Mouse (Mus musculus) spleen, adult 2 months (tissue): ENCODE results near the gene Maea. TPM values are rescaled to one million over a fixed set of nuclear protein-coding genes. Genes with fewer than 3 reads are reported as not detected.

Source experiments
- DNase-seq, 2 experiments: peaks; one replicate each; pipeline versions ENCODE4 v3.0.0 to v3.0.0-alpha.2; 2012 to 2021; ENCODE audit warnings: low spot score in 2 of 2, low read depth in 1 of 2
- H3K27ac ChIP-seq: fragments of 200-500 bp; 2 replicates; pipeline ENCODE4 v1.5.1; 2012; ENCODE audit warnings: low read length, inconsistent platforms; ENCODE audit not compliant: insufficient read depth
- H3K27me3 ChIP-seq: fragments of 200-500 bp; 2 replicates; pipeline ENCODE4 v1.6.1; 2012; ENCODE audit warnings: mild to moderate bottlenecking, moderate library complexity, low read length, inconsistent platforms; ENCODE audit not compliant: control insufficient read depth, insufficient read depth
- H3K36me3 ChIP-seq: fragments of 200-500 bp; 2 replicates; pipeline ENCODE4 v1.6.1; 2012; ENCODE audit warnings: mild to moderate bottlenecking, low read length, inconsistent platforms; ENCODE audit not compliant: control insufficient read depth, insufficient read depth
- H3K4me1 ChIP-seq: fragments of 200-500 bp; 2 replicates; pipeline ENCODE4 v1.6.1; 2011; ENCODE audit warnings: inconsistent platforms; ENCODE audit not compliant: control insufficient read depth, insufficient read depth, insufficient read length
- H3K4me3 ChIP-seq: fragments of 200-500 bp; 2 replicates; pipeline ENCODE4 v1.5.1; 2011; ENCODE audit warnings: mild to moderate bottlenecking, inconsistent platforms; ENCODE audit not compliant: insufficient read depth, insufficient read length; ENCODE audit errors: extremely low read depth
- CTCF ChIP-seq: fragments of 200-500 bp; IDR thresholded peaks from 2 replicates; pipeline ENCODE4 v1.5.1; 2011; ENCODE audit warnings: mild to moderate bottlenecking, inconsistent platforms; ENCODE audit not compliant: insufficient read depth, insufficient read length, insufficient replicate concordance; ENCODE audit errors: extremely low read depth
- POLR2A ChIP-seq: fragments of 200-500 bp; IDR thresholded peaks from 2 replicates; pipeline ENCODE4 v1.6.1; 2011; ENCODE audit warnings: low read depth, low read length, inconsistent platforms
- WGBS: fragments of 180-500 bp; shearing (Covaris S2); methylation state at CpG from one replicate; pipeline ENCODE4 v1.1.7; 2018; 5-methylcytosine and 5-hydroxymethylcytosine counted together
- polyA plus RNA-seq: library from polyadenylated mRNA; depleted of rRNA; stranded (reverse); fragments of >200 nt; gene quantifications from 2 replicates; pipeline ENCODE4 v1.2.3, GENCODE M21; 2012

The Maea gene
- polyA plus RNA-seq, 1 experiment, result 68.2 TPM

DNA sequence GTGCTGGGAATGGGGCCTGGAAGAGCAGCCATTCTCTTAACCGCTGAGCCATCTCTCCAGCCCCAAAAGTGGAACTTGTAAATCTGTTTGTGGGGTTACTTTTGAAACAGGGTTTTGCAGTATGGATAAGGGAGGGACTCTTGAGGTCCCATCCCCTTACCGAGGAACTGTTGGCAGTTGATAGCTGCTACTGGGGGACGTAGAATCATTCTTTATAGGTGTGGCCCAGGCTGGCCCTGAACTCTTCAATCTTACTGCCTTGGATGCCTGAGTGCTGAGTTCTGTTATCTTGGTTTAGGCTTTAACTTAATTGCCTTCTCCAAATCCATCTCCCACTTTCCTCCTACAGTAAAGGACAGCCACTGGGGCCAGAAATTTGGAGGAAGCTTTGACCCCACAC lies 8.8 kb downstream of the Maea start:
- no peaks in the 10 kb centered on the region for H3K27me3 ChIP-seq
- DNase-seq, result no peak
- TF ChIP-seq POLR2A (no peak), CTCF (no peak)
- no peaks in the 10 kb centered on the region for H3K36me3 ChIP-seq
- no peak overlapping the region for H3K27ac ChIP-seq
- H3K4me3 ChIP-seq, result no peak overlapping the region
- peaks cover 2% of the 10 kb centered on the region; the same call in 1 of the 2 replicates for H3K4me1 ChIP-seq
- WGBS, result 81% methylated on average over 3 of the region's 3 CpGs

- peaks cover 7% of the 10 kb centered on the region; the same call in 1 of the 2 replicates for H3K4me1 ChIP-seq
- H3K4me3 ChIP-seq, result no peak overlapping the region
- H3K27ac ChIP-seq, result no peak overlapping the region
- WGBS, result 73% methylated on average over 3 of the region's 3 CpGs
- DNase-seq, result no peak
- no peaks in the 10 kb centered on the region for H3K27me3 ChIP-seq
- no peaks in the 10 kb centered on the region for H3K36me3 ChIP-seq
- TF ChIP-seq POLR2A (no peak), CTCF (no peak)
Measured at GRCm38 (mm10) chr5:33347620-33348019, 12.3 kb downstream of the Maea start.

- Histone ChIP-seq H3K4me3 (no peak overlapping the region), H3K4me1 (peaks cover 8% of the 10 kb centered on the region; the same call in 1 of the 2 replicates), H3K27ac (no peak overlapping the region), H3K27me3 (no peaks in the 10 kb centered on the region), H3K36me3 (no peaks in the 10 kb centered on the region)
- DNase-seq, result no peak
- WGBS, result 96% methylated on average over 5 of the region's 5 CpGs
- TF ChIP-seq POLR2A (no peak), CTCF (no peak)
Measured at GRCm38 (mm10) chr5:33349205-33349604, 13.9 kb downstream of the Maea start.

- Histone ChIP-seq H3K27me3 (no peaks in the 10 kb centered on the region), H3K27ac (no peak overlapping the region), H3K4me1 (peaks cover 8% of the 10 kb centered on the region; the same call in 1 of the 2 replicates), H3K4me3 (no peak overlapping the region), H3K36me3 (no peaks in the 10 kb centered on the region)
- TF ChIP-seq POLR2A (no peak), CTCF (no peak)
- 71% methylated on average over 4 of the region's 4 CpGs for WGBS
- DNase-seq, result no peak
Measured at GRCm38 (mm10) chr5:33349706-33350105, 14.4 kb downstream of the Maea start.

GRCm38 (mm10) chr5:33351556-33352272 lies 16.4 kb downstream of the Maea start:
- 36% methylated on average over 3 of the region's 3 CpGs for WGBS
- H3K4me3 ChIP-seq, result peak overlapping the region; percentile 43; the same call in 1 of the 2 replicates
- peak overlapping the region; percentile 70 for H3K27ac ChIP-seq
- TF ChIP-seq POLR2A, result no peak
- TF ChIP-seq CTCF, result no peak
- H3K4me1 ChIP-seq, result peaks cover 8% of the 10 kb centered on the region; the same call in 1 of the 2 replicates
- DNase-seq, result no peak
- no peaks in the 10 kb centered on the region for H3K36me3 ChIP-seq
- no peaks in the 10 kb centered on the region for H3K27me3 ChIP-seq

GRCm38 (mm10) chr5:33352273-33352645 lies 16.9 kb downstream of the Maea start:
- H3K36me3 ChIP-seq, result no peaks in the 10 kb centered on the region
- H3K4me1 ChIP-seq, result peaks cover 8% of the 10 kb centered on the region; the same call in 1 of the 2 replicates
- WGBS, result 22% methylated on average over 8 of the region's 8 CpGs
- H3K27ac ChIP-seq, result peak overlapping the region; percentile 70
- no peaks in the 10 kb centered on the region for H3K27me3 ChIP-seq
- DNase-seq, result no peak
- TF ChIP-seq CTCF (no peak), POLR2A (no peak)
- peak overlapping the region; percentile 43; the same call in 1 of the 2 replicates for H3K4me3 ChIP-seq

DNA sequence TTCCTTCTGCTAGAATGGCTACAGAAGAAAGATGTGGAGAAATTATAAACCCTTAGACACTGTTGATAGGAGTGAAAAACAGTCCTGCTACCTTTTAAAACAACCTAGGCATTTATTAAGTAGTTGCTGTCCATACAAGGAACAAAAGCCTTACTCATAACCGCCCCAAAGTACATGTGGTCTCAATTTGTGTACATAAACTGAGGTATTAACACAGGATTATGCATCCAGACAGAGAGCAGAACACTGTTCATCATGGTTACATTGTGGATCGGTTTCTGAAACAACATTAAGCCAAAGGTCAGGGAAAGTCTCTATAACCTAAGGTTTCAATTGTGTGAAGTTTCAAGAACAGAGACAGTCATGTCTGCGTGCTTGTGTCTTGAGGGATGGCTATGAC lies 17.7 kb downstream of the Maea start:
- H3K27ac ChIP-seq, result no peak overlapping the region
- H3K27me3 ChIP-seq, result no peaks in the 10 kb centered on the region
- H3K36me3 ChIP-seq, result no peaks in the 10 kb centered on the region
- no peak for DNase-seq
- no peak overlapping the region for H3K4me3 ChIP-seq
- TF ChIP-seq POLR2A (no peak), CTCF (no peak)
- 84% methylated on average over 3 of the region's 3 CpGs for WGBS
- peaks cover 8% of the 10 kb centered on the region; the same call in 1 of the 2 replicates for H3K4me1 ChIP-seq
